Mouse (Mus musculus): ENCODE measurements at regions not wholly inside any gene's neighbourhood (a gene's known extent, or its start where the extent isn't known, plus 50 kb on each side); places are given as distances from the start of the nearest gene placed in this dataset.
A peak's percentile ranks its signal among the peaks of the same experiment; 100 is the strongest.

GRCm38 (mm10) chr17:54483901-54484300 is 185.1 kb upstream of the Slc5a7 start:
- DNase-seq (ENCODE audit: low read depth, low spot score) = peak; percentile 33

DNA sequence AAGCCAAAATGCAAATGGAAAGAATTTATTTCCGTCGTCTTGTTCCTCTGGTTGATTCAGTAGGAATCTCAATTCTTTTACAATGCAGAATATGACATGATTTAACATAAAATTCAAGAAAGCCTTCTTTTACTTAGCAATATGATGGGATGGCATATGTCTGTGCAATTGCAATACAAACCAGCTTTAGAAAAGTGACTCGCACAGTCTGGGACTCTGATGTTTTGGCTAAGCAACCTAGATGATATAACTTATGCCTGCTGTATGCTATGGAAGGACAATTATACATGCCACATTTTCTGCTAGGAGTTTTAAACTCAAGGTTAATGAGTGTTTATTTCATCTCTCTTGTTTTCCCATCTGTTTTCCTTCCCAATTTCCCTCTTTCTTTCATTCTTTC is 141.1 kb upstream of the Slc5a7 start:
- no peak for DNase-seq (ENCODE audit: low read depth, low spot score)

GRCm38 (mm10) chr17:54438435-54438834 is 139.6 kb upstream of the Slc5a7 start:
- DNase-seq (ENCODE audit: low read depth, low spot score) = no peak

DNA sequence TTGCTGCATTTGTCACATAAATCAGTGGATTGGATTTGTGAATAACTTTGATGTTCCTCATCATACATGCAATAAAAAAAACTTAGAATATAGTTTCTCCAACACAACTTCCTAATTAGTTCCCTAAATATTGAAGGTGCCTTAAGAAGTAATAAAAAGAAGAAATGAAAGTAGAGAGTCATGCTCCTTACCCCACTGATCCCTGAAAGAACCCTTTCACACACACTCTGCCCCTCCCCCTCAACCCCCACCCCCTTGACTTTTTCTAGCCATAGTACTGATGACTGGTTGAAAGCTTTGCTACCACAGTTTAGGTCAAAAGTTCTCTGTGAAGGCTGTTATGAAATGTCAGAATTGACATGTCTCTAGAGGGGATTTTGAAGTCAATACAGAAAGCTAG is 131.1 kb upstream of the Slc5a7 start:
- DNase-seq (ENCODE audit: low read depth, low spot score) = no peak

DNA sequence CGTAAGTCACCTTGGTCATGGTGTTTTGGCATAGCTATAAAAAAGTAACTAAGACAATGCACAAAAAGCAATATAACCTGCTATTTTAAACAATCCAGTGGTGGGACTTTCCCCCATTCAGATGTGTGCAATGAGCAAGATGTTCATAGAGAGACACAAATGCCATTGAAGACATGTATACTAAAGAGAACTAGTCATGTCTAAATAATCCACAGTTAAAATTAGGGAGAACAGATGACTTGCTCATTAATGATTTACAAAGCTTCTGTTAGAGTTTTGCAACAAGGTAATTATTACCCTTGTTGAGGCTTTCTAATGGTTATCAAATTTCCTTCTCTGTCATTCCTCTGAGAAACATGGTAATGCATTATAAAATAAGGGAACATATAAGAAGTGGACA is 115.4 kb upstream of the Slc5a7 start:
- no peak for DNase-seq (ENCODE audit: low read depth, low spot score)

DNA sequence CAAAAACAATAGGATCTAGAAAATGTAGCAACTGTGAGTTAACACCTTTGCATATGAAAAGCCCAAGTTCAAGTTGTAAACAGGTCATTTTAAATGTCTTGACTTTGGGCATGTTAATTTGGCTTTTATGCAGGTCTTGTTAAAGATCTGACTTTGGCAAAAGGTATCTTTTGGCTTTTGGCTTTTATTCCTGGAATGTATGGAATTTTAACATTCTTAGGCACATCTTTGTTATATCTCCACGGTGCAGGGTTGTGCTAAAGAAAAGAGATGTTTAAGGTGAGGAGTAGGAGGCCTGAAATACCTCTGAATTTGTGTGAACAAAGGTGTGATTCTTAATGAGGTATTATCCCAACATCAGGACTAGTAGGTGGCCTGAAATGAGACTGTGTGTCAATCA is 97.6 kb upstream of the Slc5a7 start:
- peak; percentile 42 for DNase-seq (ENCODE audit: low read depth, low spot score)

DNA sequence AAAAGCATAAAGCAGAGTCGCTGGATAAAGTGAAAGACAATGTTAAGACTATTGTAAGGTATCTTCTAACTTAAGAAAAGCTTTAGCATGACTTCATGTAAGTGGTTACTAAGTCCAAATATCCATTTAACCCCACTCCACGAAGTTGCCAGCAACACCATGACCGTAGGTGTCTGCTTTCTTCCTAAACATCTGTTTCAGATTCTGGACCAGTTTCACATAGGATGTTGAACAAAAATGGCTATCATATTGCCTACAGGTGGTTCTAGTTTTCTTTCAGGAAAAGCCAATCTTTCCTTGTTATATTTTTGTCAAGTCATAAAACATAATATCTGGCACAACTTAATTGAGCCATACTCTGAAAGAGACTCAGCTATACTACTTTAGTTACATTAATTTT is 78.7 kb upstream of the Slc5a7 start:
- no peak for DNase-seq (ENCODE audit: low read depth, low spot score)

- no peak for DNase-seq (ENCODE audit: low read depth, low spot score)
These were observed 69.8 kb upstream of the Slc5a7 start for GRCm38 (mm10) chr17:54368611-54369010.

DNA sequence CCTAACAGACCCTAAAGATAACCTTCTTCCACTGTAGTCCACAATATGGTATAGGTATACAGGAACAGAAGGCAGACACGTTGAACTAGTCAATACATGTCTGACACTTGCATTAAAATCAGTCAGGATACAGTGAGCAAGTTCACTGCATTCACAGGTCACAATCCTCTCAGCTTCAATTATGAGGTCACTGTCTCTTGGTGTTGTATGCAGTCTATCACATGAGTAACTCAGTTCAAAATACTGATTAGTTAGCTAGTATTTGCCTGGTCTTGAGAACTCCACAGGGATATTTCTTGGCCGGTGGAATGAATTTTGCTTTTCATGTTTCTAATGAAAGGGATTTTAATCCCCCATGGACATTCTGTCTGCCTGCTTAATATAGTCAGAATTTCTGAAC is 69.1 kb upstream of the Slc5a7 start:
- DNase-seq (ENCODE audit: low read depth, low spot score) = no peak

GRCm38 (mm10) chr17:54362991-54363390 is 64.2 kb upstream of the Slc5a7 start:
- no peak for DNase-seq (ENCODE audit: low read depth, low spot score)

DNA sequence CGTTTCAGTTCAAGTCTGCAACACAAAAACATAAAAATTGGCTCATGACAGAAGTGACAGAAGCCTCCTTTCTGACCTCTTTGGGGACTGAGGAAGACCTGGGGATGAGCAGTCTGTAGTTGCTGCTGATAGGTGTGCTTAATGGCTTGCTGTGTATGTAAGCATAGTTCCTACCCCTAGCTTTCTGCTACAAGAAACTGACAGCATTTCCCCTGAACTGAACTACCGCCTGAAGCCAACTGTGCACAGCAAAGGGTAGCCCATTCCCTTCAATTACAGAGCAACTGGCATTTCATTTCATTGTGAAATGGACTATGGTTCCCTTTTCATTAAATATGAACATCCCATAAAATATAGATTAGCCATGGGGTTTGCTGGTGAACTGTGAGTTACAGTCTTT is 54.2 kb upstream of the Slc5a7 start:
- DNase-seq (ENCODE audit: low read depth, low spot score) = no peak

- DNase-seq (ENCODE audit: low read depth, low spot score) = peak; percentile 5
These were observed 52.0 kb upstream of the Slc5a7 start for GRCm38 (mm10) chr17:54350881-54351280.

All from ES-CJ7 (cell line).